Mouse (Mus musculus) neural tube, embryonic 13.5 days (tissue): ENCODE results near the gene Limk2. TPM values are rescaled to one million over a fixed set of nuclear protein-coding genes. Genes with fewer than 3 reads are reported as not detected.
A peak's percentile ranks its signal among the peaks of the same experiment; 100 is the strongest.

ENCODE experiments used
- ATAC-seq: fragments of 200-750 bp; cut with Nextera tagmentation; 2 replicates; pipeline ENCODE4 v1.8.0; 2017; ENCODE audit warnings: low read depth, mild to moderate bottlenecking, moderate TSS enrichment, moderate library complexity
- H3K27ac ChIP-seq: fragments of 300-500 bp; sonication (generic); replicated peaks from 2 replicates; pipeline ENCODE4 v1.5.1; 2015; ENCODE audit warnings: moderate library complexity, mild to moderate bottlenecking, inconsistent platforms
- H3K27me3 ChIP-seq: fragments of 300-500 bp; sonication (generic); 2 replicates; pipeline ENCODE4 v1.6.1; 2015; ENCODE audit warnings: mild to moderate bottlenecking, inconsistent platforms
- H3K36me3 ChIP-seq: fragments of 300-500 bp; sonication (generic); 2 replicates; pipeline ENCODE4 v1.6.1; 2015; ENCODE audit warnings: mild to moderate bottlenecking, inconsistent platforms
- H3K4me1 ChIP-seq: fragments of 300-500 bp; sonication (generic); replicated peaks from 2 replicates; pipeline ENCODE4 v1.6.1; 2015; ENCODE audit warnings: inconsistent platforms
- H3K4me2 ChIP-seq: fragments of 300-500 bp; sonication (generic); 2 replicates; pipeline ENCODE4 v1.6.1; 2015; ENCODE audit warnings: inconsistent platforms, mild to moderate bottlenecking, moderate library complexity
- H3K4me3 ChIP-seq: fragments of 300-500 bp; sonication (generic); 2 replicates; pipeline ENCODE4 v1.5.1; 2015; ENCODE audit warnings: mild to moderate bottlenecking, inconsistent platforms
- H3K9ac ChIP-seq: fragments of 300-500 bp; sonication (generic); 2 replicates; pipeline ENCODE4 v1.6.1; 2015; ENCODE audit warnings: moderate library complexity, mild to moderate bottlenecking, inconsistent platforms
- H3K9me3 ChIP-seq: fragments of 300-500 bp; sonication (generic); 2 replicates; pipeline ENCODE4 v1.6.1; 2016; ENCODE audit warnings: inconsistent platforms
- WGBS: fragments of 180-500 bp; shearing (Covaris S2); methylation state at CpG from one replicate; pipeline ENCODE4 v1.1.7; 2015; 5-methylcytosine and 5-hydroxymethylcytosine counted together
- polyA plus RNA-seq: library from polyadenylated mRNA; unstranded; fragments of >200 nt; fragmentation: Nextera tagmentation; extraction: Ambion mirVana; gene quantifications from 2 replicates; pipeline ENCODE4 v1.2.1, GENCODE M21; 2015

The Limk2 gene
- polyA plus RNA-seq, 1 experiment from 2014 or later, result 143 TPM

GRCm38 (mm10) chr11:3341476-3341875 lies 67.5 kb downstream of the Limk2 start:
- Histone ChIP-seq H3K4me3 (no peak overlapping the region), H3K9ac (no peak overlapping the region), H3K27me3 (no peaks in the 10 kb centered on the region), H3K4me1 (peaks cover 17% of the 10 kb centered on the region), H3K36me3 (peaks cover 54% of the 10 kb centered on the region), H3K4me2 (no peak overlapping the region), H3K9me3 (no peaks in the 10 kb centered on the region), H3K27ac (no peak overlapping the region)
- 86% methylated on average over 5 of the region's 5 CpGs for WGBS
- no peak for ATAC-seq

DNA sequence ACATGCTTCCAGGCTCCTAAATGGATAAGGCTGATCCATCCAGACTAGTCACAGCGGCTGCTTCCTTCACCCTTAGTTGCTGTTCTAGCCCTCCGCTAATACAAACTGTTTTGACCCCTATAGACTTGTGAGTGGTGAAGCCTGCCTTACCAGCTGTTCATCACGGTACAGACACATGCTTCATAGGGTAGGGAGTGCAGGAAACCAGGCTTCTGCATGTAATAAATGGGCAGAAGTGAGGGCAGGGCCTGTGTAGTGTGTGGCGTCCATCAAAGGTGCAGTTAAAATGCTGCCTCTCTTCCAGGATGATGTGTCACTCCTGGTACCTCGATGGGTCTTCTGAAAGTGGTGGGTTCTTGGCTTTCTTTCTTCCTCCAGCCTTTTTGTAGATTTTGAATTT lies 71.0 kb downstream of the Limk2 start:
- no peak for ATAC-seq
- Histone ChIP-seq H3K27ac (peak overlapping the region; percentile 83), H3K9me3 (no peaks in the 10 kb centered on the region), H3K9ac (peak overlapping the region; percentile 57; the same call in 1 of the 2 replicates), H3K4me3 (no peak overlapping the region), H3K27me3 (no peaks in the 10 kb centered on the region; the same call in 1 of the 2 replicates), H3K4me2 (no peak overlapping the region), H3K4me1 (peaks cover 36% of the 10 kb centered on the region), H3K36me3 (peaks cover 44% of the 10 kb centered on the region)
- WGBS, result 47% methylated on average over 5 of the region's 5 CpGs

GRCm38 (mm10) chr11:3337173-3337955 lies 71.6 kb downstream of the Limk2 start:
- WGBS, result 5% methylated on average over 12 of the region's 12 CpGs
- Histone ChIP-seq H3K4me2 (peak overlapping the region; percentile 11; the same call in 1 of the 2 replicates), H3K36me3 (peaks cover 39% of the 10 kb centered on the region), H3K27ac (peak overlapping the region; percentile 83), H3K9me3 (no peaks in the 10 kb centered on the region), H3K9ac (peak overlapping the region; percentile 57), H3K27me3 (no peaks in the 10 kb centered on the region; the same call in 1 of the 2 replicates), H3K4me1 (peaks cover 42% of the 10 kb centered on the region), H3K4me3 (no peak overlapping the region)
- ATAC-seq, result peak; percentile 63

DNA sequence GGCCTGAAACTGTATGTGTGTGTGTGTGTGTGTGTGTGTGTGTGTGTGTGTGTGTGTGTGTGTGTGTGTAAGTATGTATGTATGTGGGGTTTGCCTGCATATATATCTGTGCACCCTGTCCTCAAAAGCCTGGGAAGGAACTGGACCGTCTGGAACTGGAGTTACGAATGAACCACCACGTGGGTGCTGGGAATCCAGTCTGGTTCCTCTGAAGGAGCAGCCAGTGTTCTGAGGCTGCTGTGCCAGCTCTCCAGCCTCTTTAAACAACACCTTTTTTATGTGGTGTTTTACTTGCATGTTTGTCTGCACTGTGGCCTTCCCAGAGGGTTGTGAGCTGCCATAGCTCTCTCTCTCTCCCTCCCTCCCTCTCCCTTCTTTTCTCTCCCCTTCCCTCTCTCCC lies 72.4 kb downstream of the Limk2 start:
- 74% methylated on average over 3 of the region's 3 CpGs for WGBS
- Histone ChIP-seq H3K4me3 (no peak overlapping the region), H3K36me3 (peaks cover 32% of the 10 kb centered on the region), H3K4me1 (peaks cover 48% of the 10 kb centered on the region), H3K27me3 (no peaks in the 10 kb centered on the region; the same call in 1 of the 2 replicates), H3K9ac (no peak overlapping the region), H3K9me3 (no peaks in the 10 kb centered on the region), H3K27ac (peak overlapping the region; percentile 83), H3K4me2 (no peak overlapping the region)
- ATAC-seq, result no peak

DNA sequence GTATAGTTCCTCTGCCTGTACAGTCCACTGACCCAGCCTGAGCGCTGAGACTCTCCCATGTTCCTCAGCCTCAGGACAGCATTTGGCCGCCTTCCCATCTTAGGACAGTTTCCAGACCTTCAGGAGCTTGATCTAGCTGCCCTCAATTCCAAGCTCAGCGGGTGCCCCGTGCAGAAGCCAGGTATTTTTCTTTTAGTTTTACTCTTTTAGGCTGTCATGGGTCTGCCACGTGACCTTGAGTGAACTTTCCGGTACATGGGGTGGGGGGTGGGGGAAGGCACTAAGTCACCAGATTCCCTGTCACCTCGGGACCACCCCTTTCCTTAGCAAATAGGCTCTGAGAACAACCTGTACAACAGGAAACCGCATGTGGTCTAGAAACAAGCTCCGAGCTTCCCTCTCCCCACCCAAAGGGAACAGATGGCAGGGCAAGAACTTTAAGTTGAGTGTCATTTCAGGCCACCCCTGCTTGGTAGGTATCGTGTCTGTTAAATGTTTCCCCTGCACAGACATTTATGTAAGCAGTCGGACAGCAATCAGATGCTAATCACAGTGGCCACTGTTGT lies 73.3 kb downstream of the Limk2 start:
- Histone ChIP-seq H3K9ac (0 out of 2 replicates have a peak overlapping the region, but pooled peaks have one; percentile 12), H3K27me3 (no peaks in the 10 kb centered on the region; the same call in 1 of the 2 replicates), H3K4me3 (no peak overlapping the region), H3K4me2 (no peak overlapping the region), H3K4me1 (peaks cover 55% of the 10 kb centered on the region), H3K9me3 (no peaks in the 10 kb centered on the region), H3K36me3 (peaks cover 25% of the 10 kb centered on the region), H3K27ac (no peak overlapping the region)
- ATAC-seq, result no peak
- WGBS, result 56% methylated on average over 11 of the region's 11 CpGs

DNA sequence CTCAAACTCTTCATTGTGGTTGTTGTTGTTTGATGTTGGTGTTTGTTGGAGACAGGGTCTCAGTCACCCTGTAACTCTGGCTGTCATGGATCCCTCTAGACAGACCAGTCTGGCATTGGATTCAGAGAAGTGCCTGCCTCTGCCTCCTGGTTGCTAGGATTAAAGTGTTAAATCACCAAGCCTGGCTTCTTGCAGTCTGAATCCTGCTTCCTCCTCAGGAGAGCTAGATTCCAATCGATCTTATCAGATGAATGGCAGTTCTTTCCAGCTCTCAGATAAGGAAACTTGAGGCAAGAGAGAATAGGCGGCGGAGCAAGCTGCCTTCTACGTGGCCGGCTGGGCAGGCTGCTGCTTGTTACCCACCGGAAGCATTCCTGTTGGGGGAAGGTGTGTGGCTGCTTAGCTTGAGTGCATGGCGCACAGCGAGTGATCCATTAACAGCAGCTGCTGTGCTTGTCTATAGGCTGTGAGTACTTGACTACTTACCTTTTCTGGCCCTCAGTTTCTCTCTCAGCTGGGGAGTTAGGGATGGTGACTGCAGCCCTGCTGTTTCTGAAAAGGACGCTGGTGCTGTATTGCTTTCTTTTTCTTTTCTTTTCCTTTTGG lies 74.2 kb downstream of the Limk2 start:
- H3K9ac ChIP-seq, result 0 out of 2 replicates have a peak overlapping the region, but pooled peaks have one; percentile 26
- no peak overlapping the region for H3K27ac ChIP-seq
- no peak overlapping the region for H3K4me3 ChIP-seq
- H3K9me3 ChIP-seq, result no peaks in the 10 kb centered on the region
- no peaks in the 10 kb centered on the region; the same call in 1 of the 2 replicates for H3K27me3 ChIP-seq
- no peak for ATAC-seq
- no peak overlapping the region for H3K4me2 ChIP-seq
- peaks cover 25% of the 10 kb centered on the region for H3K36me3 ChIP-seq
- H3K4me1 ChIP-seq, result peaks cover 64% of the 10 kb centered on the region
- 44% methylated on average over 9 of the region's 9 CpGs for WGBS

GRCm38 (mm10) chr11:3334141-3334710 lies 74.8 kb downstream of the Limk2 start:
- Histone ChIP-seq H3K9ac (no peak overlapping the region), H3K36me3 (peaks cover 25% of the 10 kb centered on the region), H3K27ac (no peak overlapping the region), H3K4me3 (no peak overlapping the region), H3K4me2 (no peak overlapping the region), H3K9me3 (no peaks in the 10 kb centered on the region), H3K4me1 (peaks cover 64% of the 10 kb centered on the region), H3K27me3 (no peaks in the 10 kb centered on the region; the same call in 1 of the 2 replicates)
- WGBS, result 87% methylated on average over 11 of the region's 11 CpGs
- ATAC-seq, result no peak

GRCm38 (mm10) chr11:3333111-3333695 lies 75.8 kb downstream of the Limk2 start:
- 88% methylated on average over 11 of the region's 11 CpGs for WGBS
- peaks cover 25% of the 10 kb centered on the region for H3K36me3 ChIP-seq
- no peaks in the 10 kb centered on the region; the same call in 1 of the 2 replicates for H3K27me3 ChIP-seq
- no peak for ATAC-seq
- H3K9me3 ChIP-seq, result no peaks in the 10 kb centered on the region
- H3K9ac ChIP-seq, result peak overlapping the region; percentile 5; the same call in 1 of the 2 replicates
- peak overlapping the region; percentile 50; the same call in 1 of the 2 replicates for H3K27ac ChIP-seq
- peaks cover 64% of the 10 kb centered on the region for H3K4me1 ChIP-seq
- H3K4me2 ChIP-seq, result peak overlapping the region; percentile 100; the same call in 1 of the 2 replicates
- no peak overlapping the region for H3K4me3 ChIP-seq

DNA sequence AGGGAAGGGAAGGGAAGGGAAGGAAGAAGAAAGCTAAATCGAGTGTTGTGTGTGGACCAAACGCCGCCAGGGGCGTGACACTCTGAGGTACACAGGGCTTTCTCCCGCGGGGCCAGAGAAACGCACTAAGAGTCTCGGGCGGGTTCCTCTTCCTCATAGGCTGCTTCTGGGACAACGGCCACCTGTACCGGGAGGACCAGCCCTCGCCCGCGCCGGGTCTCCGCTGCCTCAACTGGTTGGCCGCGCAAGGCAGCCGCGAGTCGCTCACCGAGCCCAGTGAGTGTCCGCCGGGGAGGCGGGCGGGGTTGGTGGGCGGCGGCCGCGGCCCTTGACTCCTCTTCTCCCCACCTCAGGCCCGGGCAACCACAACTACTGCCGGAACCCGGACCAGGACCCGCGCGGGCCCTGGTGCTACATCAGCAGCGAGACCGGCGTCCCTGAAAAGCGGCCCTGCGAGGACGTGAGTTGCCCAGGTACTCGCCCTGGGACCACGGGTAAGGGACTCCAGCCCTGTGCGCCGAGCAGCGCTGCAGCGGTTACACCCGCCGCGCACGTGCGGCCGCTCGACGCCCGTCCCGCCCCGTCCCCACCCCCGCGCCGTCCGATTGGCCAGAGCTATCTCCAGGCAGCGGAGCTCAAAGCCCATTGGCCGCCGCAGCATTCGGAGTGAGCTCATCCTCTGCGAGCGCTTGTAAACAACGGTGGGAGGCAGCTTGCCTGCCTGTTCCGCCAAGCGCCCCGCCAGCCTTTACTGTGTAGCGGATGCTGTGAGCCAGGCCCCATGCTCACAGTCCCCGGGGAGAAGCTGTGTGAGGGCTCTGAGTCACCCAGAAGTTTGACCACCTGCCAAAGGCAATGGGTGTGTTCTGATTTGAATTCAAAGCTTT lies 77.0 kb downstream of the Limk2 start:
- H3K9me3 ChIP-seq, result no peaks in the 10 kb centered on the region

DNA sequence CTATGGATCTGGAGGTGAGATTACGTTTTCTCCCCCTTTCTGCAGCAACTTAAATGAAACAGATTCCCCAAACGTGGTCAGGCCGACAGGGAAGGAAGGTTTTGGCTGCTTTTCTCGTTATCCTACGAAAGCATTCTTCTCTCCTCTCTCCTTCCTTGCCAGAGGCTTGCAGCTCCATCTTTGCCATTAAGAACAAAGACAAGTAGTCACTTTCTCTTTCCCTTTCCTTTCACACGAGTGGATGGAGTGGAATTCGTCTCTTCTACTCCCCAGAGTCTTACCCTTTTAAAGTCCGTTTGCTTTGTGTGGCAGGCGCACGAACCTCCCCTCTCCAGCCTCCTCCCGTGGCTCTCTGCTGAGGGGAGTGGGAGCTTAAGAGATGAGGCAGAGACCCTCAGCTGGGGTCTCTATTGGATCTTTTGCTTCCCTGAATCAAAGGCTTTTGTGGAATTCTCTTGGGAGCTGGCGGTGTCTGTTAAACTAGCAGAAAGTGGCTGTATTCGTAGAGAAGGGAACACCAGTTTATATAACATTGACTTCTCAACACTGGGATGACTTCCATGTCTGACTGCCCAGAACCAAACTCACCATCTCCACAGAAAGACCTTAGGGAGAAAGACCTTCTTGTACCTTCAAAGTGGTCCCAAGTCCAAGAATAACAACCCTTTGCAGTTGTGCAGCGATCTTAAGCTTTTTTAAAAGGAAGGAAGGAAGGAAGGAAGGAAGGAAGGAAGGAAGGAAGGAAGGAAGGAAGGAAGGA lies 77.8 kb downstream of the Limk2 start:
- H3K4me1 ChIP-seq, result peaks cover 46% of the 10 kb centered on the region
- H3K9ac ChIP-seq, result peak overlapping the region; percentile 82
- no peaks in the 10 kb centered on the region for H3K9me3 ChIP-seq
- H3K4me3 ChIP-seq, result peak overlapping the region; percentile 61
- WGBS, result 4% methylated on average over 14 of the region's 14 CpGs
- peak overlapping the region; percentile 79 for H3K27ac ChIP-seq
- peaks cover 25% of the 10 kb centered on the region for H3K36me3 ChIP-seq
- ATAC-seq, result no peak
- H3K27me3 ChIP-seq, result no peaks in the 10 kb centered on the region; the same call in 1 of the 2 replicates
- peak overlapping the region; percentile 100 for H3K4me2 ChIP-seq

More for the DNA sequence above, 77.0 kb downstream of the Limk2 start:
- Histone ChIP-seq H3K27me3 (no peaks in the 10 kb centered on the region; the same call in 1 of the 2 replicates), H3K4me1 (peaks cover 52% of the 10 kb centered on the region), H3K9ac (peak overlapping the region; percentile 82), H3K27ac (peak overlapping the region; percentile 79), H3K36me3 (peaks cover 25% of the 10 kb centered on the region), H3K4me2 (peak overlapping the region; percentile 100), H3K4me3 (peak overlapping the region; percentile 61)
- peak; percentile 95 for ATAC-seq
- under 1% methylated on average over 74 of the region's 75 CpGs for WGBS
